Mouse (Mus musculus) MEL (cell line): Measurements from ENCODE around the gene Ttll11. TPM values are rescaled to one million over a fixed set of nuclear protein-coding genes. Genes with fewer than 3 reads are reported as not detected.
A peak's percentile ranks its signal among the peaks of the same experiment; 100 is the strongest.

Experiments
- DNase-seq: peaks from one replicate; pipeline ENCODE4 v3.0.0; 2011; ENCODE audit warnings: low read depth, low spot score
- H3K27ac ChIP-seq: 2 replicates; pipeline ENCODE4 v1.5.1; 2012; ENCODE audit warnings: low read depth, mild to moderate bottlenecking, control low read depth, low read length, moderate library complexity; ENCODE audit not compliant: control insufficient read depth
- H3K27me3 ChIP-seq, 2 experiments: fragments of 150-350 bp in 1 of 2; sonication (generic) in 1 of 2; 2 replicates each; pipeline ENCODE4 v1.6.1; 2012; ENCODE audit warnings: low read length in 2 of 2, mild to moderate bottlenecking in 2 of 2, improper control_type of control experiment in 1 of 2, moderate library complexity in 1 of 2; ENCODE audit not compliant: insufficient read depth in 2 of 2, control insufficient read depth in 1 of 2
- H3K36me3 ChIP-seq, 2 experiments: 2 replicates each; pipeline ENCODE4 v1.6.1; 2012 to 2014; ENCODE audit warnings: low read length in 2 of 2, improper control_type of control experiment in 1 of 2, inconsistent platforms in 1 of 2, mild to moderate bottlenecking in 1 of 2; ENCODE audit not compliant: insufficient read depth in 2 of 2, control insufficient read depth in 1 of 2
- H3K4me1 ChIP-seq, 2 experiments: fragments of 150-350 bp in 1 of 2; sonication (generic) in 1 of 2; 2 replicates each; pipeline ENCODE4 v1.6.1; 2012; ENCODE audit warnings: low read length in 2 of 2, improper control_type of control experiment in 1 of 2, mild to moderate bottlenecking in 1 of 2; ENCODE audit not compliant: insufficient read depth in 2 of 2, control insufficient read depth in 1 of 2
- H3K4me3 ChIP-seq, 2 experiments: fragments of 150-350 bp in 1 of 2; sonication (generic) in 1 of 2; 2 replicates each; pipeline ENCODE4 v1.5.1; 2012; ENCODE audit warnings: low read depth in 2 of 2, low read length in 2 of 2, mild to moderate bottlenecking in 2 of 2, moderate library complexity in 2 of 2, control low read depth in 1 of 2, improper control_type of control experiment in 1 of 2; ENCODE audit not compliant: control insufficient read depth in 1 of 2, insufficient read depth in 1 of 2
- H3K79me2 ChIP-seq: 2 replicates; pipeline ENCODE4 v1.6.1; 2012; ENCODE audit warnings: mild to moderate bottlenecking, low read length, moderate library complexity; ENCODE audit not compliant: control insufficient read depth, poor library complexity, insufficient read depth
- H3K9ac ChIP-seq: 2 replicates; pipeline ENCODE4 v1.6.1; 2012; ENCODE audit warnings: low read depth, mild to moderate bottlenecking, control low read depth, low read length, moderate library complexity; ENCODE audit not compliant: control insufficient read depth, poor library complexity, severe bottlenecking
- H3K9me3 ChIP-seq: fragments of 150-350 bp; sonication (generic); replicated peaks from 2 replicates; pipeline ENCODE4 v1.6.1; 2012; ENCODE audit warnings: mild to moderate bottlenecking, low read length, improper control_type of control experiment, moderate library complexity; ENCODE audit not compliant: insufficient read depth
- BHLHE40 ChIP-seq: IDR thresholded peaks from 2 replicates; pipeline ENCODE4 v1.6.1; 2012; ENCODE audit warnings: low read depth, mild to moderate bottlenecking, inconsistent platforms, low read length, improper control_type of control experiment, borderline replicate concordance
- CHD1 ChIP-seq: IDR thresholded peaks from 2 replicates; pipeline ENCODE4 v1.6.1; 2012; ENCODE audit warnings: low read depth, mild to moderate bottlenecking, inconsistent platforms, low read length, improper control_type of control experiment
- CHD2 ChIP-seq: IDR thresholded peaks from 2 replicates; pipeline ENCODE4 v1.6.1; 2011; ENCODE audit warnings: low read length, improper control_type of control experiment
- CTCF ChIP-seq, 3 experiments: IDR thresholded peaks in 2 of 3; conservative IDR thresholded peaks in 1 of 3; 2 replicates each; pipeline ENCODE4 v1.5.1; 2011 to 2012; ENCODE audit warnings: low read length in 3 of 3, low read depth in 2 of 3, mild to moderate bottlenecking in 2 of 3, improper control_type of control experiment in 1 of 3, inconsistent platforms in 1 of 3, mixed read lengths in 1 of 3, moderate library complexity in 1 of 3; ENCODE audit not compliant: control insufficient read depth in 1 of 3, insufficient read depth in 1 of 3, poor library complexity in 1 of 3, severe bottlenecking in 1 of 3
- E2F4 ChIP-seq: IDR thresholded peaks from 2 replicates; pipeline ENCODE4 v1.6.1; 2011; ENCODE audit warnings: low read depth, low read length, improper control_type of control experiment, borderline replicate concordance
- ELF1 ChIP-seq: IDR thresholded peaks from 2 replicates; pipeline ENCODE4 v1.6.1; 2014; ENCODE audit warnings: low read depth, mild to moderate bottlenecking, inconsistent platforms, low read length, improper control_type of control experiment, moderate library complexity
- EP300 ChIP-seq, 2 experiments: IDR thresholded peaks; 2 replicates each; pipeline ENCODE4 v1.6.1; 2011; ENCODE audit warnings: improper control_type of control experiment in 2 of 2, low read length in 2 of 2, low read depth in 1 of 2, mild to moderate bottlenecking in 1 of 2
- ETS1 ChIP-seq: IDR thresholded peaks from 2 replicates; pipeline ENCODE4 v1.6.1; 2012; ENCODE audit warnings: low read depth, mild to moderate bottlenecking, inconsistent platforms, low read length, improper control_type of control experiment, moderate library complexity
- GABPA ChIP-seq: IDR thresholded peaks from 2 replicates; pipeline ENCODE4 v1.6.1; 2012; ENCODE audit warnings: low read depth, mild to moderate bottlenecking, inconsistent platforms, low read length, improper control_type of control experiment, moderate library complexity
- GATA1 ChIP-seq: IDR thresholded peaks from 2 replicates; pipeline ENCODE4 v1.6.1; 2011; ENCODE audit warnings: low read depth, low read length, improper control_type of control experiment
- HCFC1 ChIP-seq: IDR thresholded peaks from 2 replicates; pipeline ENCODE4 v1.6.1; 2012; ENCODE audit warnings: low read depth, mild to moderate bottlenecking, inconsistent platforms, low read length, improper control_type of control experiment, moderate library complexity
- JUND ChIP-seq: IDR thresholded peaks from 2 replicates; pipeline ENCODE4 v1.6.1; 2011; ENCODE audit warnings: low read depth, mild to moderate bottlenecking, improper control_type of control experiment, low read length
- MAX ChIP-seq: IDR thresholded peaks from 2 replicates; pipeline ENCODE4 v1.6.1; 2011; ENCODE audit warnings: low read length, improper control_type of control experiment
- MAZ ChIP-seq: IDR thresholded peaks from 2 replicates; pipeline ENCODE4 v1.6.1; 2012; ENCODE audit warnings: low read depth, mild to moderate bottlenecking, inconsistent platforms, low read length, improper control_type of control experiment
- MXI1 ChIP-seq: IDR thresholded peaks from 2 replicates; pipeline ENCODE4 v1.6.1; 2011; ENCODE audit warnings: mild to moderate bottlenecking, low read depth, low read length, improper control_type of control experiment
- MYC ChIP-seq: IDR thresholded peaks from 2 replicates; pipeline ENCODE4 v1.6.1; 2011; ENCODE audit warnings: low read depth, mild to moderate bottlenecking, low read length, improper control_type of control experiment, moderate library complexity
- NRF1 ChIP-seq: IDR thresholded peaks from 2 replicates; pipeline ENCODE4 v1.6.1; 2014; ENCODE audit warnings: low read depth, mild to moderate bottlenecking, inconsistent platforms, low read length, improper control_type of control experiment, moderate library complexity; ENCODE audit not compliant: poor library complexity, insufficient read depth, severe bottlenecking
- POLR2A ChIP-seq, 2 experiments: IDR thresholded peaks; 2 replicates each; pipeline ENCODE4 v1.6.1; 2011 to 2012; ENCODE audit warnings: low read length in 2 of 2, mild to moderate bottlenecking in 2 of 2, control low read depth in 1 of 2, improper control_type of control experiment in 1 of 2, low read depth in 1 of 2, moderate library complexity in 1 of 2; ENCODE audit not compliant: control insufficient read depth in 1 of 2, insufficient read depth in 1 of 2, poor library complexity in 1 of 2
- POLR2AphosphoS5 ChIP-seq: IDR thresholded peaks from 2 replicates; pipeline ENCODE4 v1.6.1; 2012; ENCODE audit warnings: low read depth, borderline replicate concordance, mild to moderate bottlenecking, inconsistent platforms, low read length, moderate library complexity, mixed read lengths
- RAD21 ChIP-seq: IDR thresholded peaks from 2 replicates; pipeline ENCODE4 v1.6.1; 2011; ENCODE audit warnings: mild to moderate bottlenecking, low read depth, low read length, improper control_type of control experiment
- SIN3A ChIP-seq: IDR thresholded peaks from 2 replicates; pipeline ENCODE4 v1.6.1; 2012; ENCODE audit warnings: low read length, improper control_type of control experiment, inconsistent platforms
- SMC3 ChIP-seq: IDR thresholded peaks from 2 replicates; pipeline ENCODE4 v1.6.1; 2011; ENCODE audit warnings: low read depth, low read length, improper control_type of control experiment
- TAL1 ChIP-seq: IDR thresholded peaks from 2 replicates; pipeline ENCODE4 v1.6.1; 2012; ENCODE audit warnings: mild to moderate bottlenecking, inconsistent platforms, low read length, moderate library complexity, mixed read lengths
- TBP ChIP-seq: IDR thresholded peaks from 2 replicates; pipeline ENCODE4 v1.8.0; 2011; ENCODE audit warnings: low read depth, low read length, improper control_type of control experiment
- TCF12 ChIP-seq: IDR thresholded peaks from 2 replicates; pipeline ENCODE4 v1.6.1; 2014; ENCODE audit warnings: low read depth, mild to moderate bottlenecking, inconsistent platforms, low read length, improper control_type of control experiment, moderate library complexity
- UBTF ChIP-seq: IDR thresholded peaks from 2 replicates; pipeline ENCODE4 v1.6.1; 2012; ENCODE audit warnings: low read depth, mild to moderate bottlenecking, inconsistent platforms, low read length, improper control_type of control experiment, moderate library complexity, borderline replicate concordance; ENCODE audit not compliant: insufficient read depth
- USF1 ChIP-seq: IDR thresholded peaks from 2 replicates; pipeline ENCODE4 v1.6.1; 2014; ENCODE audit warnings: low read depth, mild to moderate bottlenecking, inconsistent platforms, low read length, improper control_type of control experiment, moderate library complexity
- ZMIZ1 ChIP-seq: IDR thresholded peaks from 2 replicates; pipeline ENCODE4 v1.6.1; 2012; ENCODE audit warnings: low read depth, mild to moderate bottlenecking, inconsistent platforms, low read length, improper control_type of control experiment, moderate library complexity
- ZNF384 ChIP-seq: IDR thresholded peaks from 2 replicates; pipeline ENCODE4 v1.6.1; 2012; ENCODE audit warnings: low read depth, mild to moderate bottlenecking, inconsistent platforms, low read length, improper control_type of control experiment
- polyA plus RNA-seq, 2 experiments: library from polyadenylated mRNA; stranded (reverse) in 1 of 2; unstranded in 1 of 2; fragments of >175 nt in 1 of 2; fragments of >200 nt in 1 of 2; gene quantifications; 2 replicates each; pipeline versions ENCODE4 v1.2.1 to v1.2.4; 2012; ENCODE audit warnings: low replicate concordance in 2 of 2, low read depth in 1 of 2; ENCODE audit not compliant: insufficient read length in 2 of 2, insufficient read depth in 1 of 2, missing spikeins in 1 of 2
- total RNA-seq: library from RNA; depleted of rRNA; stranded (reverse); fragments of 300-350 nt; gene quantifications from 2 replicates; pipeline ENCODE4 v1.2.3, GENCODE M21; 2012

Ttll11 gene
- total and polyA plus RNA-seq, 3 experiments = 1.2 to 2.5 TPM; not detected in 1

- peaks cover 0 to 4% of the 10 kb centered on the region in 2 experiments; a peak in 2 of 4 replicates for H3K36me3 ChIP-seq
- H3K27ac ChIP-seq = no peak overlapping the region
- TF ChIP-seq TBP (no peak), GATA1 (no peak), POLR2A (IDR thresholded peaks at IDR 0.05; ENCODE audit: control insufficient read depth in 1 of 2, insufficient read depth in 1 of 2, low read depth in 1 of 2, low read length in 2 of 2, poor library complexity in 1 of 2) (no peak), UBTF (no peak), SMC3 (peak; percentile 44), RAD21 (peak; percentile 48), CTCF (IDR thresholded peaks at IDR 0.05 in 2 of 3, conservative IDR thresholded peaks at IDR 0.05 in 1 of 3; ENCODE audit: control insufficient read depth in 1 of 3, insufficient read depth in 1 of 3, low read depth in 2 of 3, low read length in 3 of 3, poor library complexity in 1 of 3, severe bottlenecking in 1 of 3) (peak; percentile 52 to 60 (median 55)), E2F4 (no peak), GABPA (no peak), TCF12 (no peak)
- peaks cover 2 to 9% of the 10 kb centered on the region in 2 experiments for H3K4me1 ChIP-seq
- H3K4me3 ChIP-seq = no peak overlapping the region
- H3K9me3 ChIP-seq = no peaks in the 10 kb centered on the region
- H3K27me3 ChIP-seq = peaks cover 0 to 1% of the 10 kb centered on the region in 2 experiments; a peak in 1 of 4 replicates
- peak; percentile 46 for DNase-seq
- H3K9ac ChIP-seq = no peak overlapping the region
- no peaks in the 10 kb centered on the region for H3K79me2 ChIP-seq
Observed at GRCm38 (mm10) chr2:35735001-35735400, 244.7 kb downstream of the Ttll11 start.

- peak; percentile 90 for DNase-seq
- no peaks in the 10 kb centered on the region for H3K79me2 ChIP-seq
- H3K9me3 ChIP-seq = no peaks in the 10 kb centered on the region
- peaks cover 2 to 9% of the 10 kb centered on the region in 2 experiments for H3K4me1 ChIP-seq
- peak overlapping the region; percentile 48 to 54; a peak in 3 of 4 replicates for H3K4me3 ChIP-seq
- H3K36me3 ChIP-seq = peaks cover 0 to 4% of the 10 kb centered on the region in 2 experiments; a peak in 2 of 4 replicates
- peak overlapping the region; percentile 53 for H3K9ac ChIP-seq
- H3K27ac ChIP-seq = peak overlapping the region; percentile 89
- H3K27me3 ChIP-seq = no peaks in the 10 kb centered on the region
- TF ChIP-seq JUND (no peak), TCF12 (peak; percentile 22; the same call in 1 of the 2 replicates), RAD21 (no peak), ETS1 (peak; percentile 70), ZNF384 (peak; percentile 90), ZMIZ1 (no peak), BHLHE40 (0 out of 2 replicates have a peak, but pooled peaks have one; percentile 29), TBP (peak; percentile 55; the same call in 1 of the 2 replicates), CHD2 (no peak), E2F4 (no peak), EP300 (IDR thresholded peaks at IDR 0.05; ENCODE audit: low read depth in 1 of 2, low read length in 2 of 2) (peak; percentile 47 to 68; a peak in 2 of 4 replicates), GATA1 (peak; percentile 87), MYC (peak; percentile 90), USF1 (peak; percentile 56), TAL1 (no peak), ELF1 (no peak), NRF1 (no peak), SIN3A (peak; percentile 40), MXI1 (peak; percentile 36; the same call in 1 of the 2 replicates), POLR2AphosphoS5 (no peak), MAX (peak; percentile 88), UBTF (no peak), HCFC1 (no peak), MAZ (no peak), CHD1 (no peak), SMC3 (peak; percentile 12; the same call in 1 of the 2 replicates)
Observed at GRCm38 (mm10) chr2:35731671-35732449, 247.9 kb downstream of the Ttll11 start.
